Mouse (Mus musculus) MEL (cell line): ENCODE measurements at regions not wholly inside any gene's neighbourhood (a gene's known extent, or its start where the extent isn't known, plus 50 kb on each side); places are given as distances from the start of the nearest gene placed in this dataset.
A peak's percentile ranks its signal among the peaks of the same experiment; 100 is the strongest.

Source experiments
- DNase-seq: peaks from one replicate; pipeline ENCODE4 v3.0.0; 2011; ENCODE audit warnings: low read depth, low spot score
- H3K27ac ChIP-seq: 2 replicates; pipeline ENCODE4 v1.5.1; 2012; ENCODE audit warnings: low read depth, mild to moderate bottlenecking, control low read depth, low read length, moderate library complexity; ENCODE audit not compliant: control insufficient read depth
- H3K27me3 ChIP-seq, 2 experiments: fragments of 150-350 bp in 1 of 2; sonication (generic) in 1 of 2; 2 replicates each; pipeline ENCODE4 v1.6.1; 2012; ENCODE audit warnings: low read length in 2 of 2, mild to moderate bottlenecking in 2 of 2, improper control_type of control experiment in 1 of 2, moderate library complexity in 1 of 2; ENCODE audit not compliant: insufficient read depth in 2 of 2, control insufficient read depth in 1 of 2
- H3K36me3 ChIP-seq, 2 experiments: 2 replicates each; pipeline ENCODE4 v1.6.1; 2012 to 2014; ENCODE audit warnings: low read length in 2 of 2, improper control_type of control experiment in 1 of 2, inconsistent platforms in 1 of 2, mild to moderate bottlenecking in 1 of 2; ENCODE audit not compliant: insufficient read depth in 2 of 2, control insufficient read depth in 1 of 2
- H3K4me1 ChIP-seq, 2 experiments: fragments of 150-350 bp in 1 of 2; sonication (generic) in 1 of 2; 2 replicates each; pipeline ENCODE4 v1.6.1; 2012; ENCODE audit warnings: low read length in 2 of 2, improper control_type of control experiment in 1 of 2, mild to moderate bottlenecking in 1 of 2; ENCODE audit not compliant: insufficient read depth in 2 of 2, control insufficient read depth in 1 of 2
- H3K4me3 ChIP-seq, 2 experiments: fragments of 150-350 bp in 1 of 2; sonication (generic) in 1 of 2; 2 replicates each; pipeline ENCODE4 v1.5.1; 2012; ENCODE audit warnings: low read depth in 2 of 2, low read length in 2 of 2, mild to moderate bottlenecking in 2 of 2, moderate library complexity in 2 of 2, control low read depth in 1 of 2, improper control_type of control experiment in 1 of 2; ENCODE audit not compliant: control insufficient read depth in 1 of 2, insufficient read depth in 1 of 2
- H3K79me2 ChIP-seq: 2 replicates; pipeline ENCODE4 v1.6.1; 2012; ENCODE audit warnings: mild to moderate bottlenecking, low read length, moderate library complexity; ENCODE audit not compliant: control insufficient read depth, poor library complexity, insufficient read depth
- H3K9ac ChIP-seq: 2 replicates; pipeline ENCODE4 v1.6.1; 2012; ENCODE audit warnings: low read depth, mild to moderate bottlenecking, control low read depth, low read length, moderate library complexity; ENCODE audit not compliant: control insufficient read depth, poor library complexity, severe bottlenecking
- H3K9me3 ChIP-seq: fragments of 150-350 bp; sonication (generic); replicated peaks from 2 replicates; pipeline ENCODE4 v1.6.1; 2012; ENCODE audit warnings: mild to moderate bottlenecking, low read length, improper control_type of control experiment, moderate library complexity; ENCODE audit not compliant: insufficient read depth
- CHD1 ChIP-seq: IDR thresholded peaks from 2 replicates; pipeline ENCODE4 v1.6.1; 2012; ENCODE audit warnings: low read depth, mild to moderate bottlenecking, inconsistent platforms, low read length, improper control_type of control experiment
- CHD2 ChIP-seq: IDR thresholded peaks from 2 replicates; pipeline ENCODE4 v1.6.1; 2011; ENCODE audit warnings: low read length, improper control_type of control experiment
- E2F4 ChIP-seq: IDR thresholded peaks from 2 replicates; pipeline ENCODE4 v1.6.1; 2011; ENCODE audit warnings: low read depth, low read length, improper control_type of control experiment, borderline replicate concordance
- ELF1 ChIP-seq: IDR thresholded peaks from 2 replicates; pipeline ENCODE4 v1.6.1; 2014; ENCODE audit warnings: low read depth, mild to moderate bottlenecking, inconsistent platforms, low read length, improper control_type of control experiment, moderate library complexity
- ETS1 ChIP-seq: IDR thresholded peaks from 2 replicates; pipeline ENCODE4 v1.6.1; 2012; ENCODE audit warnings: low read depth, mild to moderate bottlenecking, inconsistent platforms, low read length, improper control_type of control experiment, moderate library complexity
- GABPA ChIP-seq: IDR thresholded peaks from 2 replicates; pipeline ENCODE4 v1.6.1; 2012; ENCODE audit warnings: low read depth, mild to moderate bottlenecking, inconsistent platforms, low read length, improper control_type of control experiment, moderate library complexity
- GATA1 ChIP-seq: IDR thresholded peaks from 2 replicates; pipeline ENCODE4 v1.6.1; 2011; ENCODE audit warnings: low read depth, low read length, improper control_type of control experiment
- HCFC1 ChIP-seq: IDR thresholded peaks from 2 replicates; pipeline ENCODE4 v1.6.1; 2012; ENCODE audit warnings: low read depth, mild to moderate bottlenecking, inconsistent platforms, low read length, improper control_type of control experiment, moderate library complexity
- MAFK ChIP-seq: IDR thresholded peaks from 2 replicates; pipeline ENCODE4 v1.6.1; 2011; ENCODE audit warnings: low read depth, mild to moderate bottlenecking, low read length, improper control_type of control experiment, borderline replicate concordance
- MAX ChIP-seq: IDR thresholded peaks from 2 replicates; pipeline ENCODE4 v1.6.1; 2011; ENCODE audit warnings: low read length, improper control_type of control experiment
- MAZ ChIP-seq: IDR thresholded peaks from 2 replicates; pipeline ENCODE4 v1.6.1; 2012; ENCODE audit warnings: low read depth, mild to moderate bottlenecking, inconsistent platforms, low read length, improper control_type of control experiment
- MEF2A ChIP-seq: IDR thresholded peaks from 2 replicates; pipeline ENCODE4 v1.6.1; 2014; ENCODE audit warnings: low read depth, mild to moderate bottlenecking, inconsistent platforms, low read length, improper control_type of control experiment; ENCODE audit not compliant: poor library complexity, insufficient replicate concordance, severe bottlenecking; ENCODE audit errors: extremely low read depth
- MXI1 ChIP-seq: IDR thresholded peaks from 2 replicates; pipeline ENCODE4 v1.6.1; 2011; ENCODE audit warnings: mild to moderate bottlenecking, low read depth, low read length, improper control_type of control experiment
- MYB ChIP-seq: IDR thresholded peaks from 2 replicates; pipeline ENCODE4 v1.6.1; 2011; ENCODE audit warnings: mild to moderate bottlenecking, low read depth, low read length, improper control_type of control experiment
- MYC ChIP-seq: IDR thresholded peaks from 2 replicates; pipeline ENCODE4 v1.6.1; 2011; ENCODE audit warnings: low read depth, mild to moderate bottlenecking, low read length, improper control_type of control experiment, moderate library complexity
- NELFE ChIP-seq: IDR thresholded peaks from 2 replicates; pipeline ENCODE4 v1.6.1; 2011; ENCODE audit warnings: low read depth, low read length, improper control_type of control experiment
- POLR2A ChIP-seq, 2 experiments: IDR thresholded peaks; 2 replicates each; pipeline ENCODE4 v1.6.1; 2011 to 2012; ENCODE audit warnings: low read length in 2 of 2, mild to moderate bottlenecking in 2 of 2, control low read depth in 1 of 2, improper control_type of control experiment in 1 of 2, low read depth in 1 of 2, moderate library complexity in 1 of 2; ENCODE audit not compliant: control insufficient read depth in 1 of 2, insufficient read depth in 1 of 2, poor library complexity in 1 of 2
- POLR2AphosphoS2 ChIP-seq: IDR thresholded peaks from 2 replicates; pipeline ENCODE4 v1.6.1; 2011; ENCODE audit warnings: low read length, improper control_type of control experiment
- POLR2AphosphoS5 ChIP-seq: IDR thresholded peaks from 2 replicates; pipeline ENCODE4 v1.6.1; 2012; ENCODE audit warnings: low read depth, borderline replicate concordance, mild to moderate bottlenecking, inconsistent platforms, low read length, moderate library complexity, mixed read lengths
- RCOR1 ChIP-seq: IDR thresholded peaks from 2 replicates; pipeline ENCODE4 v1.6.1; 2012; ENCODE audit warnings: low read depth, mild to moderate bottlenecking, inconsistent platforms, low read length, improper control_type of control experiment
- SIN3A ChIP-seq: IDR thresholded peaks from 2 replicates; pipeline ENCODE4 v1.6.1; 2012; ENCODE audit warnings: low read length, improper control_type of control experiment, inconsistent platforms
- TBP ChIP-seq: IDR thresholded peaks from 2 replicates; pipeline ENCODE4 v1.8.0; 2011; ENCODE audit warnings: low read depth, low read length, improper control_type of control experiment
- TCF12 ChIP-seq: IDR thresholded peaks from 2 replicates; pipeline ENCODE4 v1.6.1; 2014; ENCODE audit warnings: low read depth, mild to moderate bottlenecking, inconsistent platforms, low read length, improper control_type of control experiment, moderate library complexity
- USF1 ChIP-seq: IDR thresholded peaks from 2 replicates; pipeline ENCODE4 v1.6.1; 2014; ENCODE audit warnings: low read depth, mild to moderate bottlenecking, inconsistent platforms, low read length, improper control_type of control experiment, moderate library complexity
- USF2 ChIP-seq, 2 experiments: IDR thresholded peaks; 2 replicates each; pipeline ENCODE4 v1.6.1; 2011 to 2012; ENCODE audit warnings: improper control_type of control experiment in 2 of 2, low read length in 2 of 2, borderline replicate concordance in 1 of 2, inconsistent platforms in 1 of 2, low read depth in 1 of 2, mild to moderate bottlenecking in 1 of 2; ENCODE audit not compliant: insufficient read depth in 1 of 2
- ZC3H11A ChIP-seq: IDR thresholded peaks from 2 replicates; pipeline ENCODE4 v1.6.1; 2012; ENCODE audit warnings: low read depth, mild to moderate bottlenecking, inconsistent platforms, low read length, improper control_type of control experiment
- ZKSCAN1 ChIP-seq: IDR thresholded peaks from 2 replicates; pipeline ENCODE4 v1.6.1; 2012; ENCODE audit warnings: low read depth, mild to moderate bottlenecking, inconsistent platforms, low read length, improper control_type of control experiment, moderate library complexity
- ZMIZ1 ChIP-seq: IDR thresholded peaks from 2 replicates; pipeline ENCODE4 v1.6.1; 2012; ENCODE audit warnings: low read depth, mild to moderate bottlenecking, inconsistent platforms, low read length, improper control_type of control experiment, moderate library complexity

- no peak overlapping the region for H3K27ac ChIP-seq
- no peak for TF ChIP-seq HCFC1
- no peak; a peak in 1 of 4 replicates for TF ChIP-seq POLR2A (IDR thresholded peaks at IDR 0.05; ENCODE audit: control insufficient read depth in 1 of 2, insufficient read depth in 1 of 2, low read depth in 1 of 2, low read length in 2 of 2, poor library complexity in 1 of 2)
- no peak for TF ChIP-seq CHD1
- no peak for TF ChIP-seq TCF12
- no peak for TF ChIP-seq ZKSCAN1
- no peak for TF ChIP-seq ETS1
- TF ChIP-seq RCOR1: no peak
- no peak for TF ChIP-seq USF1
- TF ChIP-seq MYC: no peak
- no peak for TF ChIP-seq MYB
- TF ChIP-seq CHD2: no peak
- TF ChIP-seq GATA1: no peak
- TF ChIP-seq MAZ: no peak
- no peak for TF ChIP-seq POLR2AphosphoS5
- TF ChIP-seq MAX: no peak
- no peak for TF ChIP-seq MAFK
- no peak for TF ChIP-seq TBP
- TF ChIP-seq ZMIZ1: no peak
- TF ChIP-seq, all 39 proteins: peak for 0
- no peaks in the 10 kb centered on the region for H3K27me3 ChIP-seq
- peaks cover 0 to 3% of the 10 kb centered on the region in 2 experiments; a peak in 2 of 4 replicates for H3K4me1 ChIP-seq
- H3K4me3 ChIP-seq: no peak overlapping the region
- H3K36me3 ChIP-seq: peaks cover 0 to 3% of the 10 kb centered on the region in 2 experiments; a peak in 1 of 4 replicates
- no peaks in the 10 kb centered on the region for H3K9me3 ChIP-seq
- peak; percentile 19 for DNase-seq
- H3K79me2 ChIP-seq: no peaks in the 10 kb centered on the region
- H3K9ac ChIP-seq: no peak overlapping the region
Observed at GRCm38 (mm10) chr13:113724881-113725837, 61.7 kb upstream of the Hspb3 start.

- Histone ChIP-seq H3K27me3 (no peaks in the 10 kb centered on the region), H3K27ac (no peak overlapping the region), H3K4me3 (no peak overlapping the region), H3K4me1 (no peaks in the 10 kb centered on the region), H3K9ac (no peak overlapping the region), H3K79me2 (no peaks in the 10 kb centered on the region), H3K9me3 (no peaks in the 10 kb centered on the region), H3K36me3 (no peaks in the 10 kb centered on the region)
- no peak for TF ChIP-seq NELFE
- TF ChIP-seq POLR2A (IDR thresholded peaks at IDR 0.05; ENCODE audit: control insufficient read depth in 1 of 2, insufficient read depth in 1 of 2, low read depth in 1 of 2, low read length in 2 of 2, poor library complexity in 1 of 2): no peak
- no peak for TF ChIP-seq E2F4
- TF ChIP-seq CHD2: no peak
- TF ChIP-seq HCFC1: no peak
- TF ChIP-seq ZKSCAN1: no peak
- no peak for TF ChIP-seq ZC3H11A
- TF ChIP-seq POLR2AphosphoS2: no peak
- no peak for TF ChIP-seq MAFK
- no peak for TF ChIP-seq MEF2A
- no peak for TF ChIP-seq POLR2AphosphoS5
- TF ChIP-seq SIN3A: no peak
- TF ChIP-seq RCOR1: no peak
- TF ChIP-seq USF2 (IDR thresholded peaks at IDR 0.05; ENCODE audit: borderline replicate concordance in 1 of 2, insufficient read depth in 1 of 2, low read depth in 1 of 2, low read length in 2 of 2): no peak
- TF ChIP-seq GATA1: no peak
- TF ChIP-seq MXI1: no peak
- TF ChIP-seq ETS1: no peak
- TF ChIP-seq USF1: no peak
- no peak for TF ChIP-seq ELF1
- TF ChIP-seq GABPA: no peak
- TF ChIP-seq, all 39 proteins: peak for 0
- DNase-seq: no peak
Observed at GRCm38 (mm10) chr13:113715231-113715630, 51.8 kb upstream of the Hspb3 start.
